Mouse (Mus musculus) lung, postnatal 0 days (tissue): ENCODE measurements at regions not wholly inside any gene's neighbourhood (a gene's known extent, or its start where the extent isn't known, plus 50 kb on each side); places are given as distances from the start of the nearest gene placed in this dataset.

Source experiments
- CTCF ChIP-seq: IDR thresholded peaks from 2 replicates; pipeline ENCODE4 v1.5.1; 2016; ENCODE audit warnings: antibody characterized with exemption, mild to moderate bottlenecking
- EP300 ChIP-seq: IDR thresholded peaks from 2 replicates; pipeline ENCODE4 v1.6.1; 2016; ENCODE audit warnings: antibody characterized with exemption, mild to moderate bottlenecking, control low read depth

GRCm38 (mm10) chr16:5342326-5342725 is 86.5 kb upstream of the Eef2kmt start:
- no peak for TF ChIP-seq CTCF
- no peak for TF ChIP-seq EP300
